Mouse (Mus musculus) embryonic facial prominence, embryonic 15.5 days (tissue): Measurements from ENCODE around the gene Lama2. TPM values are rescaled to one million over a fixed set of nuclear protein-coding genes. Genes with fewer than 3 reads are reported as not detected.
A peak's percentile ranks its signal among the peaks of the same experiment; 100 is the strongest.

Experiments
- ATAC-seq: fragments of 200-750 bp; cut with Nextera tagmentation; 2 replicates; pipeline ENCODE4 v1.8.0; 2017; ENCODE audit warnings: low read depth, moderate TSS enrichment; ENCODE audit not compliant: insufficient number of reproducible peaks, low FRiP score, low TSS enrichment
- H3K27ac ChIP-seq: fragments of 300-500 bp; sonication (generic); replicated peaks from 2 replicates; pipeline ENCODE4 v1.5.1; 2015; ENCODE audit warnings: mild to moderate bottlenecking, inconsistent platforms
- H3K27me3 ChIP-seq: fragments of 300-500 bp; sonication (generic); 2 replicates; pipeline ENCODE4 v1.6.1; 2015; ENCODE audit warnings: inconsistent platforms
- H3K36me3 ChIP-seq: fragments of 300-500 bp; sonication (generic); 2 replicates; pipeline ENCODE4 v1.6.1; 2015; ENCODE audit warnings: mild to moderate bottlenecking, inconsistent platforms
- H3K4me1 ChIP-seq: fragments of 300-500 bp; sonication (generic); 2 replicates; pipeline ENCODE4 v1.6.1; 2015; ENCODE audit warnings: inconsistent platforms
- H3K4me2 ChIP-seq: fragments of 300-500 bp; sonication (generic); replicated peaks from 2 replicates; pipeline ENCODE4 v1.6.1; 2015; ENCODE audit warnings: mild to moderate bottlenecking, inconsistent platforms
- H3K4me3 ChIP-seq: fragments of 300-500 bp; sonication (generic); replicated peaks from 2 replicates; pipeline ENCODE4 v1.5.1; 2015; ENCODE audit warnings: mild to moderate bottlenecking, inconsistent platforms
- H3K9ac ChIP-seq: fragments of 300-500 bp; sonication (generic); 2 replicates; pipeline ENCODE4 v1.6.1; 2015; ENCODE audit warnings: inconsistent platforms
- H3K9me3 ChIP-seq: fragments of 300-500 bp; sonication (generic); replicated peaks from 2 replicates; pipeline ENCODE4 v1.6.1; 2016; ENCODE audit warnings: inconsistent platforms
- WGBS: fragments of 180-500 bp; shearing (Covaris S2); methylation state at CpG from one replicate; pipeline ENCODE4 v1.1.7; 2015; 5-methylcytosine and 5-hydroxymethylcytosine counted together
- polyA plus RNA-seq: library from polyadenylated mRNA; unstranded; fragments of >200 nt; fragmentation: Nextera tagmentation; extraction: Ambion mirVana; gene quantifications from 2 replicates; pipeline ENCODE4 v1.2.1, GENCODE M21; 2015

The Lama2 gene
- polyA plus RNA-seq, 1 experiment from 2014 or later = 22.8 TPM

DNA sequence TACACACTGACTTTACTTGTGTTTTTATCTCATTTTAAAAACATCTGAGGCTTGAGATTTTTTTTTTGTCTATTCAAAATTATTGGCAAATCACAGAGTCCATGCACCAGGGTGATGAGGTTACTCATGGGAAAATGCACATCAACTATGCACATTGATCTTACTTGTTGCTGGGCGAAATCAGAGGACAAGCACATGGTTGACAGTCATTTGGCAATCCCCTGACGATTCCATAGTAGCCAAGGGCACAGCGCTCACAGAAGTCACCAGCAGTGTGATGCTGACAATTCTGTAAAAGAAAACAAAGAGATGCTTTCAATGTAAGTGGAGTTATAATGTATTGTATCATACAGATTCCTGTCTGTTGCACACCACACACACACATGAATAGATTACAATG is 454.8 kb downstream of the Lama2 start:
- Histone ChIP-seq H3K4me3 (no peak overlapping the region), H3K4me2 (no peak overlapping the region), H3K9ac (no peak overlapping the region), H3K27me3 (no peaks in the 10 kb centered on the region), H3K27ac (no peak overlapping the region), H3K9me3 (no peaks in the 10 kb centered on the region), H3K4me1 (no peaks in the 10 kb centered on the region), H3K36me3 (no peaks in the 10 kb centered on the region)
- 77% methylated on average over 3 of the region's 3 CpGs for WGBS
- ATAC-seq = no peak

DNA sequence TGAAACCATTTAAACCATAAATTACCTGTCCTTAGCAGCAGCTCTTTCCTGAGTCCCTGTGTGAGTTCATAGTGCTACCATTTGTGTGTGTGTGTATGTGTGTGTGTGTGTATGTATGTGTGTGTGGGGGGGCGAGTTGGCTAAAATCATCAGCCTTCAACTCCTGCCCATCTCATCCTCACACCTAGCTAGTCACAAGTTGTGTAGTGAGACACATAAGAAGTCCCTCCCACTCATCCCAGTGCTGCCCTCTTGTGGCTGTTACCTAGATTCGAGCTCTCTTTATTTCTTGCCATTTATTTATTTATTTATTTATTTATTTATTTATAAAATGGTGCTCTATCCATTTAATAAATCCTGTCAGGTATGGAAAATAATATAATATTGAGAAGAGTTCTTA is 457.2 kb downstream of the Lama2 start:
- WGBS = 78% methylated on average over 2 of the region's 2 CpGs
- no peak overlapping the region for H3K9ac ChIP-seq
- ATAC-seq = no peak

GRCm38 (mm10) chr10:27150220-27150619 is 469.3 kb downstream of the Lama2 start:
- Histone ChIP-seq H3K4me1 (no peaks in the 10 kb centered on the region), H3K27me3 (no peaks in the 10 kb centered on the region), H3K9ac (no peak overlapping the region), H3K4me3 (no peak overlapping the region), H3K36me3 (no peaks in the 10 kb centered on the region), H3K27ac (no peak overlapping the region), H3K9me3 (no peaks in the 10 kb centered on the region), H3K4me2 (no peak overlapping the region)
- 92% methylated on average over 3 of the region's 3 CpGs for WGBS
- no peak for ATAC-seq

More for the DNA sequence above, 457.2 kb downstream of the Lama2 start:
- no peak overlapping the region for H3K4me3 ChIP-seq
- H3K4me1 ChIP-seq = no peaks in the 10 kb centered on the region
- no peaks in the 10 kb centered on the region for H3K27me3 ChIP-seq
- H3K27ac ChIP-seq = no peak overlapping the region
- H3K4me2 ChIP-seq = no peak overlapping the region
- no peaks in the 10 kb centered on the region for H3K9me3 ChIP-seq
- no peaks in the 10 kb centered on the region for H3K36me3 ChIP-seq

- no peaks in the 10 kb centered on the region for H3K4me1 ChIP-seq
These were observed 479.1 kb downstream of the Lama2 start for GRCm38 (mm10) chr10:27140422-27140821.

DNA sequence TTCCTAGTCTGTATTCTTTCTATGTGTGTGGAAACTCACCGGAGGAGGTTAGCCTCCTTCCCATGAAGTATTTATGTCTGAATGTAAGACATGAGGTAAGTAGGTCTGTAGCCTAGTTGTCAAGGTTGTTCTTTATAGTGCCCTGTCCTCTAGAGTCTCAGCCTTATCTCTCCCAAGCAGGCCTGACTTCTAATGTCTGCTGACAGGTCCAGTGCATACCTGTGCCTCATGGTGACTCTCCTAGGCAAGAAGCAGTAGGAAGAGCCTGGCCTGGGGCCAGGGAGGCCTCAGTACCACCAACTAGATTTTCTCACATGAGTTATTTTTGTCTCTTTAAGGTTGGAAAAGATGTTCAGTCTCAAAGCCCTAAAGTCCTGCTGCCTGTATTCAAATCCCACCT is 483.8 kb downstream of the Lama2 start:
- Histone ChIP-seq H3K9me3 (no peaks in the 10 kb centered on the region), H3K4me1 (no peaks in the 10 kb centered on the region), H3K9ac (no peak overlapping the region), H3K27me3 (no peaks in the 10 kb centered on the region), H3K27ac (no peak overlapping the region), H3K4me3 (no peak overlapping the region), H3K36me3 (no peaks in the 10 kb centered on the region), H3K4me2 (no peak overlapping the region)
- ATAC-seq = no peak
- 95% methylated on average over 1 of the region's 1 CpGs for WGBS

More at GRCm38 (mm10) chr10:27140422-27140821, 479.1 kb downstream of the Lama2 start:
- 31% methylated on average over 3 of the region's 3 CpGs for WGBS
- Histone ChIP-seq H3K9ac (no peak overlapping the region), H3K27ac (no peak overlapping the region), H3K36me3 (no peaks in the 10 kb centered on the region), H3K4me3 (no peak overlapping the region), H3K4me2 (no peak overlapping the region), H3K27me3 (no peaks in the 10 kb centered on the region), H3K9me3 (no peaks in the 10 kb centered on the region)
- no peak for ATAC-seq

DNA sequence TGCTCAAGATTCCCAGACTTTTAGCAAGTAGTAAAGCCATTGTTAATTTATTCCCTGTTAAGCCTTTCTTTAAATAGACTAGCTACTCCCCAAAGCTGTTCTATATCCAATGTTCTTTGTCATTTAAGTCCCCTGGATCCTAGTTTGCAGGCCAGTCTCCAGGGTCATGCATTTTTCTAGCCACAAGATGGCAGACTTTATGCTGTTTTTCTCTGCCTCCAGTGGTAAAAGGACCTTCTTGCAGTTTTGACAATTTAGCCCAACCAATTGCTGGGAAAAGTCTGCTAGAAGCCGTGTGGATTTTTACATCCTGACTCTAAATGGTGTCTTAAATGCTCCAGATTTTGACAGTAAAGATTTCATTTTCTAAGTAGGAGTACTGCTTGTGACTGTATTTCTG is 486.4 kb downstream of the Lama2 start:
- H3K9me3 ChIP-seq = no peaks in the 10 kb centered on the region
- no peak overlapping the region for H3K4me3 ChIP-seq
- WGBS = 0% methylated on average over 1 of the region's 1 CpGs
- no peaks in the 10 kb centered on the region for H3K4me1 ChIP-seq
- H3K36me3 ChIP-seq = no peaks in the 10 kb centered on the region
- 0 out of 2 replicates have a peak, but pooled peaks have one; percentile 51 for ATAC-seq
- no peak overlapping the region for H3K9ac ChIP-seq
- no peak overlapping the region for H3K4me2 ChIP-seq
- no peak overlapping the region for H3K27ac ChIP-seq
- no peaks in the 10 kb centered on the region for H3K27me3 ChIP-seq

- no peak overlapping the region for H3K27ac ChIP-seq
- H3K27me3 ChIP-seq = no peaks in the 10 kb centered on the region
- H3K4me1 ChIP-seq = no peaks in the 10 kb centered on the region
- no peak overlapping the region for H3K9ac ChIP-seq
- 86% methylated on average over 2 of the region's 2 CpGs for WGBS
- no peak overlapping the region for H3K4me3 ChIP-seq
- no peak overlapping the region for H3K4me2 ChIP-seq
- ATAC-seq = no peak
- H3K9me3 ChIP-seq = no peaks in the 10 kb centered on the region
- H3K36me3 ChIP-seq = no peaks in the 10 kb centered on the region
These were observed 492.1 kb downstream of the Lama2 start for GRCm38 (mm10) chr10:27127454-27127853.

GRCm38 (mm10) chr10:27123763-27124162 is 495.8 kb downstream of the Lama2 start:
- no peak overlapping the region for H3K9ac ChIP-seq
- H3K4me1 ChIP-seq = no peaks in the 10 kb centered on the region
- no peak overlapping the region for H3K4me3 ChIP-seq
- H3K27ac ChIP-seq = no peak overlapping the region
- ATAC-seq = no peak
- no peaks in the 10 kb centered on the region for H3K9me3 ChIP-seq
- no peaks in the 10 kb centered on the region for H3K27me3 ChIP-seq
- 51% methylated on average over 5 of the region's 5 CpGs for WGBS
- H3K36me3 ChIP-seq = no peaks in the 10 kb centered on the region
- no peak overlapping the region for H3K4me2 ChIP-seq

DNA sequence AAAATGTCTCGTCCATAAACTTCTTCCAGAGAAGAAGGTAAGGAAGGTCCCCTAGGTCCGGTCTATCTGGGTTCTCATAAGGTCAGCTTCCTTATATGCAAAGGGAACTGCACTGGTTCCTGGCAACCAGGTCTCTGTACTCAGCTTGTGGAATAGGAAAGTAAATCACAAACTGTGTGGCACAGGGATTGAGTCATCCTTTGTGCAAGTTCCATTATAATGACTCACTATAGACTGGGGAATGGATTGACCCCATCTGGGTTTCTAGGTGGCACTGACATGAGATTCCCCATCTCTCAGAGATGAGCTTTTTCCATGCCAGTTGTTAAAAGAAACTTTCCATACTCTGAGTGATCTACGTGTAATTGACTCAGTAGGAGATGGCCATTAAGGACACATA is 501.7 kb downstream of the Lama2 start:
- H3K27me3 ChIP-seq = no peaks in the 10 kb centered on the region

GRCm38 (mm10) chr10:27116938-27117647 is 502.5 kb downstream of the Lama2 start:
- no peak for ATAC-seq
- H3K27me3 ChIP-seq = no peaks in the 10 kb centered on the region
- H3K4me2 ChIP-seq = no peak overlapping the region
- no peaks in the 10 kb centered on the region for H3K36me3 ChIP-seq
- no peaks in the 10 kb centered on the region for H3K9me3 ChIP-seq
- no peaks in the 10 kb centered on the region for H3K4me1 ChIP-seq
- WGBS = 86% methylated on average over 2 of the region's 2 CpGs
- H3K4me3 ChIP-seq = no peak overlapping the region
- H3K27ac ChIP-seq = no peak overlapping the region
- H3K9ac ChIP-seq = no peak overlapping the region

More for the DNA sequence above, 501.7 kb downstream of the Lama2 start:
- no peak for ATAC-seq
- H3K4me2 ChIP-seq = no peak overlapping the region
- no peaks in the 10 kb centered on the region for H3K4me1 ChIP-seq
- H3K36me3 ChIP-seq = no peaks in the 10 kb centered on the region
- H3K27ac ChIP-seq = no peak overlapping the region
- no peak overlapping the region for H3K9ac ChIP-seq
- no peaks in the 10 kb centered on the region for H3K9me3 ChIP-seq
- WGBS = 94% methylated on average over 3 of the region's 3 CpGs
- H3K4me3 ChIP-seq = no peak overlapping the region

GRCm38 (mm10) chr10:27114131-27114530 is 505.4 kb downstream of the Lama2 start:
- no peak for ATAC-seq
- 90% methylated on average over 3 of the region's 3 CpGs for WGBS
- Histone ChIP-seq H3K9me3 (no peaks in the 10 kb centered on the region), H3K9ac (no peak overlapping the region), H3K4me3 (no peak overlapping the region), H3K27ac (no peak overlapping the region), H3K36me3 (no peaks in the 10 kb centered on the region), H3K4me1 (no peaks in the 10 kb centered on the region), H3K4me2 (no peak overlapping the region), H3K27me3 (no peaks in the 10 kb centered on the region)

GRCm38 (mm10) chr10:27103811-27104210 is 515.7 kb downstream of the Lama2 start:
- Histone ChIP-seq H3K27ac (no peak overlapping the region), H3K27me3 (no peaks in the 10 kb centered on the region), H3K9me3 (no peaks in the 10 kb centered on the region), H3K4me3 (no peak overlapping the region), H3K36me3 (no peaks in the 10 kb centered on the region), H3K4me1 (no peaks in the 10 kb centered on the region), H3K4me2 (no peak overlapping the region), H3K9ac (no peak overlapping the region)
- 67% methylated on average over 5 of the region's 5 CpGs for WGBS
- no peak for ATAC-seq
